Mouse (Mus musculus) limb, embryonic 13.5 days (tissue): ENCODE data around the gene Auts2. TPM values are rescaled to one million over a fixed set of nuclear protein-coding genes. Genes with fewer than 3 reads are reported as not detected.

Experiments
- ATAC-seq: fragments of 200-750 bp; cut with Nextera tagmentation; 2 replicates; pipeline ENCODE4 v1.8.0; 2017; ENCODE audit warnings: low read depth, moderate number of reproducible peaks, moderate TSS enrichment; ENCODE audit not compliant: low FRiP score
- H3K27ac ChIP-seq: fragments of 300-500 bp; sonication (generic); 2 replicates; pipeline ENCODE4 v1.5.1; 2015; ENCODE audit warnings: inconsistent platforms, mild to moderate bottlenecking, moderate library complexity
- H3K27me3 ChIP-seq: fragments of 300-500 bp; sonication (generic); 2 replicates; pipeline ENCODE4 v1.6.1; 2015; ENCODE audit warnings: mild to moderate bottlenecking, inconsistent platforms
- H3K36me3 ChIP-seq: fragments of 300-500 bp; sonication (generic); 2 replicates; pipeline ENCODE4 v1.6.1; 2015; ENCODE audit warnings: inconsistent platforms, mild to moderate bottlenecking, moderate library complexity
- H3K4me1 ChIP-seq: fragments of 300-500 bp; sonication (generic); 2 replicates; pipeline ENCODE4 v1.6.1; 2015; ENCODE audit warnings: inconsistent platforms
- H3K4me2 ChIP-seq: fragments of 300-500 bp; sonication (generic); replicated peaks from 2 replicates; pipeline ENCODE4 v1.6.1; 2015; ENCODE audit warnings: inconsistent platforms, mild to moderate bottlenecking, moderate library complexity
- H3K4me3 ChIP-seq: fragments of 300-500 bp; sonication (generic); 2 replicates; pipeline ENCODE4 v1.5.1; 2015; ENCODE audit warnings: moderate library complexity, mild to moderate bottlenecking, inconsistent platforms
- H3K9ac ChIP-seq: fragments of 300-500 bp; sonication (generic); 2 replicates; pipeline ENCODE4 v1.6.1; 2015; ENCODE audit warnings: mild to moderate bottlenecking, inconsistent platforms
- H3K9me3 ChIP-seq: fragments of 300-500 bp; sonication (generic); 2 replicates; pipeline ENCODE4 v1.6.1; 2016; ENCODE audit warnings: inconsistent platforms
- WGBS: fragments of 180-500 bp; shearing (Covaris S2); methylation state at CpG from one replicate; pipeline ENCODE4 v1.1.7; 2015; 5-methylcytosine and 5-hydroxymethylcytosine counted together
- polyA plus RNA-seq: library from polyadenylated mRNA; unstranded; fragments of >200 nt; fragmentation: Nextera tagmentation; extraction: Ambion mirVana; gene quantifications from 2 replicates; pipeline ENCODE4 v1.2.1, GENCODE M21; 2015

The Auts2 gene
- polyA plus RNA-seq, 1 experiment from 2014 or later = 55.1 TPM

DNA sequence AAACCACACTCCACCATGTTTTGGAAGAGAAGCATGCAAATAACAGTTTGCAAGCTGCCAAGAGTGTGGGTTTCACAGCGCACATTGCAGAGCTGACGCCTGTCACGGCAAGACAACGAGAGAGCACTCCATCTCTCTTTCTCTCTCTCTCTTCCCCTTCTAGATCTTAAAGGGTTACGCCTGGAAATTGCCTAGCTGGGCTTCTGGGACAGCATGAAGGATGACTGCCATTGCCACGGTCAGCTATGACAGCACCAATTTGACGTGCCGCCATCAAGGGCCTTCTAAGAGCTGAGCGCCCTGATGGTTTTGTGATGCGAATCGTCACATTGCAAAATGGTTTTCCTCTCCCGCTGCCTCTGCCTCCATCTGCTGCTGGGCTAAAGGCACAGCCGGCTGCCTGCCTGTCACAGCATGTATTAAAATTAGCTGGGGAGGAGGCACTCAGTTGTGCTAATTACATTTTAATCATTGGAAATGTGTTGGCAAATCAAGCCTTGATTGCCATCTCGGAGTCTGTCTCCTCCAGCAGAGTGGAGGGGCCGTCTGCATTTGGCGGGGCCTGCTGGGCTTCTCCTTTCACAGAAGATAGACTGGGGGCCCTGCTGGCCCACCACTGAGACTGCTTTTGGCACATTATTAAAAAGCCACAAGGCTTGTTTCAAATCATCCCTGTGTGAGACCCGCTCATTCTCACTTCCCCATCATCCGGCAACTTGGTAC, 748.6 kb downstream of the Auts2 start:
- H3K27me3 ChIP-seq = peaks cover 18% of the 10 kb centered on the region; the same call in 1 of the 2 replicates
- 35% methylated on average over 18 of the region's 18 CpGs for WGBS
- no peaks in the 10 kb centered on the region for H3K9me3 ChIP-seq
- peaks cover 21% of the 10 kb centered on the region for H3K4me1 ChIP-seq
- no peak overlapping the region for H3K4me3 ChIP-seq
- H3K9ac ChIP-seq = no peak overlapping the region
- no peaks in the 10 kb centered on the region for H3K36me3 ChIP-seq
- no peak overlapping the region for H3K4me2 ChIP-seq
- ATAC-seq = 0 out of 2 replicates have a peak, but pooled peaks have one; percentile 32
- no peak overlapping the region for H3K27ac ChIP-seq

GRCm38 (mm10) chr5:131789601-131790000, 753.5 kb downstream of the Auts2 start:
- 26% methylated on average over 8 of the region's 8 CpGs for WGBS
- Histone ChIP-seq H3K9ac (no peak overlapping the region), H3K36me3 (no peaks in the 10 kb centered on the region), H3K27me3 (0 out of 2 replicates have a peak, but pooled peaks cover 5% of the 10 kb centered on the region), H3K4me2 (no peak overlapping the region), H3K9me3 (no peaks in the 10 kb centered on the region), H3K27ac (no peak overlapping the region), H3K4me3 (no peak overlapping the region), H3K4me1 (peaks cover 28% of the 10 kb centered on the region)
- no peak for ATAC-seq

GRCm38 (mm10) chr5:131788008-131788407, 755.1 kb downstream of the Auts2 start:
- no peaks in the 10 kb centered on the region; the same call in 1 of the 2 replicates for H3K27me3 ChIP-seq
- 61% methylated on average over 6 of the region's 6 CpGs for WGBS
- ATAC-seq = no peak
- no peak overlapping the region for H3K4me3 ChIP-seq
- H3K27ac ChIP-seq = no peak overlapping the region
- peaks cover 24% of the 10 kb centered on the region for H3K4me1 ChIP-seq
- H3K4me2 ChIP-seq = no peak overlapping the region
- no peak overlapping the region for H3K9ac ChIP-seq
- H3K9me3 ChIP-seq = no peaks in the 10 kb centered on the region
- no peaks in the 10 kb centered on the region for H3K36me3 ChIP-seq

DNA sequence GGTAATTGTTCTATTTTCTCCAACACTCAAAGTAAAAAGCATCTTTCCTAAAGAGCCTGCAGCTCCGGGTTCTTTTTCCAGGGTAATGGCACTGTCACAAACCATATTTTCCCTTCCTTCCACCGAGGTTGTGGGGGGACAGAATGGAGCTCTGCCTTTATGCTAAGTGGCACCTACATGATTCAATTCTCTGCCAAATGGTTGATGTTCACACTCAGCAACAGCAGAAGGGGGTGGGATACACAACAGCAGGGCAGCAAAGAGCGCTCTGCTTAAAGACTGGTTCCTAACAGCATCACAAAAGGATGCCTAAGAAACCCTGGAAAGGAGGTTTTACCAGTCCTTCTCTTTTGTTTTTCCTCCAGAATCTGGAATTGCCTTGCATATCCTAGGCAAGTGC, 759.9 kb downstream of the Auts2 start:
- no peak for ATAC-seq
- no peak overlapping the region for H3K27ac ChIP-seq
- H3K9ac ChIP-seq = no peak overlapping the region
- no peak overlapping the region for H3K4me2 ChIP-seq
- no peaks in the 10 kb centered on the region for H3K36me3 ChIP-seq
- WGBS = 74% methylated on average over 3 of the region's 3 CpGs
- H3K4me1 ChIP-seq = peaks cover 5% of the 10 kb centered on the region
- H3K4me3 ChIP-seq = no peak overlapping the region
- H3K27me3 ChIP-seq = no peaks in the 10 kb centered on the region; the same call in 1 of the 2 replicates
- no peaks in the 10 kb centered on the region for H3K9me3 ChIP-seq

GRCm38 (mm10) chr5:131781063-131781462, 762.1 kb downstream of the Auts2 start:
- WGBS = 86% methylated on average over 14 of the region's 14 CpGs
- H3K9ac ChIP-seq = no peak overlapping the region
- no peak overlapping the region for H3K4me2 ChIP-seq
- no peak overlapping the region for H3K4me3 ChIP-seq
- H3K27ac ChIP-seq = no peak overlapping the region
- H3K4me1 ChIP-seq = peaks cover 11% of the 10 kb centered on the region
- no peaks in the 10 kb centered on the region; the same call in 1 of the 2 replicates for H3K27me3 ChIP-seq
- no peaks in the 10 kb centered on the region for H3K36me3 ChIP-seq
- ATAC-seq = no peak
- no peaks in the 10 kb centered on the region for H3K9me3 ChIP-seq

- ATAC-seq = no peak
- H3K4me3 ChIP-seq = no peak overlapping the region
- no peaks in the 10 kb centered on the region; the same call in 1 of the 2 replicates for H3K27me3 ChIP-seq
- H3K36me3 ChIP-seq = no peaks in the 10 kb centered on the region
- H3K27ac ChIP-seq = no peak overlapping the region
- H3K9ac ChIP-seq = no peak overlapping the region
- peaks cover 30% of the 10 kb centered on the region for H3K4me1 ChIP-seq
- no peaks in the 10 kb centered on the region for H3K9me3 ChIP-seq
- no peak overlapping the region for H3K4me2 ChIP-seq
Observed at GRCm38 (mm10) chr5:131779171-131779570, 764.0 kb downstream of the Auts2 start.

GRCm38 (mm10) chr5:131775672-131776071, 767.5 kb downstream of the Auts2 start:
- WGBS = 15% methylated on average over 5 of the region's 5 CpGs
- Histone ChIP-seq H3K4me3 (no peak overlapping the region), H3K9ac (no peak overlapping the region), H3K4me1 (peaks cover 33% of the 10 kb centered on the region), H3K4me2 (peak overlapping the region; percentile 52), H3K27ac (peak overlapping the region; percentile 74), H3K36me3 (0 out of 2 replicates have a peak, but pooled peaks cover 2% of the 10 kb centered on the region), H3K9me3 (no peaks in the 10 kb centered on the region), H3K27me3 (0 out of 2 replicates have a peak, but pooled peaks cover 3% of the 10 kb centered on the region)
- peak; percentile 90 for ATAC-seq

GRCm38 (mm10) chr5:131775222-131775621, 767.9 kb downstream of the Auts2 start:
- Histone ChIP-seq H3K4me3 (peak overlapping the region; percentile 12), H3K4me2 (peak overlapping the region; percentile 52), H3K36me3 (0 out of 2 replicates have a peak, but pooled peaks cover 2% of the 10 kb centered on the region), H3K4me1 (peaks cover 33% of the 10 kb centered on the region), H3K27me3 (0 out of 2 replicates have a peak, but pooled peaks cover 3% of the 10 kb centered on the region), H3K9ac (no peak overlapping the region), H3K9me3 (no peaks in the 10 kb centered on the region), H3K27ac (peak overlapping the region; percentile 70; the same call in 1 of the 2 replicates)
- 8% methylated on average over 12 of the region's 12 CpGs for WGBS
- ATAC-seq = peak; percentile 74

- ATAC-seq = 0 out of 2 replicates have a peak, but pooled peaks have one; percentile 5
- H3K9ac ChIP-seq = no peak overlapping the region
- no peak overlapping the region; the same call in 1 of the 2 replicates for H3K4me3 ChIP-seq
- WGBS = 31% methylated on average over 6 of the region's 6 CpGs
- H3K36me3 ChIP-seq = 0 out of 2 replicates have a peak, but pooled peaks cover 2% of the 10 kb centered on the region
- no peaks in the 10 kb centered on the region for H3K9me3 ChIP-seq
- 0 out of 2 replicates have a peak, but pooled peaks cover 3% of the 10 kb centered on the region for H3K27me3 ChIP-seq
- peaks cover 33% of the 10 kb centered on the region for H3K4me1 ChIP-seq
- peak overlapping the region; percentile 52 for H3K4me2 ChIP-seq
- H3K27ac ChIP-seq = peak overlapping the region; percentile 70; the same call in 1 of the 2 replicates
Observed at GRCm38 (mm10) chr5:131774792-131775191, 768.4 kb downstream of the Auts2 start.

DNA sequence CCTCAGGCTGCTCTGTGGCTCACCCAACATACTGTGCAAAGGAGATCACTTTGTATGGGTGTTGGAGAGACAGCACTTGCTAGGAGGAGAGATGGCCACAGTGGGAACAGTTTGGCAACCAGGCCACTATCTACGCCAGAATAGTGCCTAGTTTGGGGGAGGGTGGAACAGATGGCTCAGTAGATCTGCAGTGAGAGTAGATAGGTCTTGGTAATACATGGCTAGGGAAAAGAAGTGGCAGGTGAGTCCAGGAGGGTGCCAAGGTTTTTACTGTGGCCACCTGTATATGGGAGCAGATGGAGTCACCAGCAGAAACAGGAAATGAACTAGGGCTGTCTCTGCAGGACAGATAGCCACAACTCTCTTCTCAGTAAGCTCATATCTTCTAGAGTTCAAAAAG, 770.5 kb downstream of the Auts2 start:
- Histone ChIP-seq H3K36me3 (0 out of 2 replicates have a peak, but pooled peaks cover 2% of the 10 kb centered on the region), H3K27me3 (0 out of 2 replicates have a peak, but pooled peaks cover 3% of the 10 kb centered on the region), H3K9ac (no peak overlapping the region), H3K9me3 (no peaks in the 10 kb centered on the region), H3K4me1 (peaks cover 33% of the 10 kb centered on the region), H3K4me2 (no peak overlapping the region), H3K27ac (no peak overlapping the region), H3K4me3 (no peak overlapping the region)
- ATAC-seq = no peak
- WGBS = 90% methylated on average over 1 of the region's 1 CpGs

DNA sequence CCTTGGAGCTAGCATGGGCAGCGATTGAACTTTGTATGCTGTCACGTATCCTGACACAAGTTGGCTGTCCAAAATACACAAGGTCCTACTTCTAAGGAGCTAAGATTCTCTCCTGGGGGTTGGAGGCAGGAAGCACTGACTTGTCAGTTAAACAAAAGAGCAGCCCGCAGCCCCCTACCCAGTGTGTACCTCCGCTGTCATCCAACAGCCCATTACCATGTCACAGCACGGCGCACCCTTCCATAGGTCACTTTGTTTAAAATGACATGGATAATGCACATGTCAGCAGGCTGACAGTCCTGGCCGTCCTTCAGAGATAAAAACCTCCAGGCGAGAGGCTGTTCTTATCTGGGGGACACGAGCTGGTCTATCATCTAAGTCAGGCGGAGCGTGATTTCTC, 773.9 kb downstream of the Auts2 start:
- H3K9me3 ChIP-seq = no peaks in the 10 kb centered on the region
- H3K27ac ChIP-seq = no peak overlapping the region
- no peak for ATAC-seq
- H3K9ac ChIP-seq = no peak overlapping the region
- H3K4me1 ChIP-seq = peaks cover 12% of the 10 kb centered on the region
- 0 out of 2 replicates have a peak, but pooled peaks cover 2% of the 10 kb centered on the region for H3K36me3 ChIP-seq
- H3K4me2 ChIP-seq = no peak overlapping the region
- H3K27me3 ChIP-seq = 0 out of 2 replicates have a peak, but pooled peaks cover 3% of the 10 kb centered on the region
- WGBS = 77% methylated on average over 11 of the region's 11 CpGs
- H3K4me3 ChIP-seq = no peak overlapping the region

DNA sequence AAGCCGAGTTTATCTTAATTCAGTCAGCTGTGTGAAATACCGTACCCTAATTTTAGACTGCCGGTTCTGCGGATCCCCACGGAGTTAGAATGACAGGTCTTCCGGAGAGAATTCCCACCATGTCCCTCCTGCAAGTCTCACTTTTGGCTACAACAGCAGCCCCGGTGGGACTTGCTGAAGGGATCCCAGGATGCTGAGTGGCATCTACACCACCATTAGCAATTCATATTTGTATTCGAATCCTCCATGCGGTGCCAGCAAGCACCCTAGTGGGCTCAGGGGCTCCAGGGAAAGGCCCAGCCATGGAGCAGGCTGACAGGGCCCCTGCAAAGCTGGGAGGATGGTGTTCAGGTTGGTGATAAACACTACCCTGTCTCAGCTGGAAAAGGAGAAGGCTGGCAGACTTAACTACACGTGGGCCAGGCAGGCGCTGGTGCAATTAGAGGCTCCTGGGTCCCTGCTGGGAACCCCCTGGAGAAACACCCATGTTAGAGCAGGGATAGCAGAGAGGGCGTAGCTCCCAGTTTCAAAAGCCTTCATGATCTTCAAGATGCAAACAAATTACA, 775.4 kb downstream of the Auts2 start:
- peaks cover 8% of the 10 kb centered on the region; the same call in 1 of the 2 replicates for H3K4me1 ChIP-seq
- H3K4me2 ChIP-seq = no peak overlapping the region
- H3K4me3 ChIP-seq = no peak overlapping the region
- ATAC-seq = no peak
- 62% methylated on average over 12 of the region's 12 CpGs for WGBS
- no peak overlapping the region for H3K27ac ChIP-seq
- H3K27me3 ChIP-seq = 0 out of 2 replicates have a peak, but pooled peaks cover 3% of the 10 kb centered on the region
- H3K9me3 ChIP-seq = no peaks in the 10 kb centered on the region
- H3K36me3 ChIP-seq = 0 out of 2 replicates have a peak, but pooled peaks cover 2% of the 10 kb centered on the region
- H3K9ac ChIP-seq = no peak overlapping the region
